28 mouse cellular contexts compared by ENCODE assay signal in the genomic region with DNA sequence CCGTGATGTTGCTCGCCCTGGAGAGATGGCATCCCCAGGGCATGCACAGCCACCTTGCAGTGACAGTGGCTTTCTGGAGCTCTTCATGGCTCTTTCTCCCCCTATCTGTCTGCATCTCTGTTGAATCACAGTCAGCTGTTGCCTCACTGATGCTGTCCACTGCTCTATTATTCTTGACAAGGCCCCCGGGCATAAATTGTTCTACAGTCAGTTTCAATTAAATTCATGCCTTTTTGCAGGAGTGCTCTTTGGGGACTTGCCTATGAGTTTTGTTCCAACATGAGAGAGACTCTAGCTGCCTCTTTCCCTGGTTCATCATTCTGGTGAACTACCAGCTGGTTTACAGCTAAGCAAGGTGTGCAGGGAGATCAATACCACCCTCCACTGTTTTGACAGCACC.
DNase-seq lines count a peak whose midpoint lies in the region; ATAC-seq and TF ChIP-seq lines count a peak whose summit lies in the region.
"Had no signal": no experiment of that assay in that cellular context is flagged by ENCODE, and none has a peak within 500 bp of the region (broad histone marks: within the 10 kb centered on the region; RNA-seq: fewer than 3 reads in every experiment).

No protein-coding gene starts in this region.

- DNase-seq in heart, adult 11 months = peak; percentile 55
- no peak for DNase-seq in heart, adult 2 months
- DNase-seq in brain, embryonic 14.5 days (ENCODE audit: low read depth) = peak; percentile 20
- DNase-seq in retina, postnatal 1 day = peak; percentile 85
- DNase-seq in right cerebral cortex, adult 2 months (ENCODE audit: low spot score in 2 of 2) = no peak
- no peak for DNase-seq in lung, adult 2 months
- DNase-seq: adrenal gland, adult 2 months; adrenal gland, postnatal 14 days; cerebellum, adult 11-12 months; cerebellum, adult 8-10 months; cerebellum, postnatal 10 days; cerebellum, postnatal 36 days; embryo, embryonic 11 days; gastrocnemius, postnatal 10 days; gastrocnemius, postnatal 36 days; heart, postnatal 10 days; heart, postnatal 36 days had no signal

- H3K9me3 ChIP-seq in midbrain, embryonic 16.5 days (replicated peaks; ENCODE audit: control insufficient read depth, low read length, poor library complexity, severe bottlenecking) = no peaks in the 10 kb centered on the region
- no peaks in the 10 kb centered on the region for H3K9me3 ChIP-seq in midbrain, embryonic 13.5 days
- H3K9me3 ChIP-seq: embryonic facial prominence, embryonic 10.5 days; embryonic facial prominence, embryonic 13.5 days; forebrain, embryonic 12.5 days; forebrain, embryonic 15.5 days; heart, embryonic 12.5 days; heart, embryonic 15.5 days; hindbrain, embryonic 10.5 days; hindbrain, embryonic 13.5 days had no signal

- no peak for TF ChIP-seq CTCF in heart, adult 2 months (IDR thresholded peaks at IDR 0.05)
- TF ChIP-seq CTCF in brain, embryonic 14.5 days (IDR thresholded peaks at IDR 0.05; ENCODE audit: borderline replicate concordance, extremely low read depth, insufficient read depth, insufficient read length) = no peak
- no peak for TF ChIP-seq CTCF in lung, adult 2 months (IDR thresholded peaks at IDR 0.05; ENCODE audit: insufficient read depth, low read length)

- intact Hi-C loops in heart, adult 2 months (cut with DNase I) = no loop called here

- H3K27ac ChIP-seq in heart, adult 2 months = no peak overlapping the region
- H3K27ac ChIP-seq in midbrain, embryonic 16.5 days (ENCODE audit: low read length) = no peak overlapping the region
- H3K27ac ChIP-seq in midbrain, embryonic 13.5 days = no peak overlapping the region
- H3K27ac ChIP-seq: embryonic facial prominence, embryonic 10.5 days; embryonic facial prominence, embryonic 13.5 days; forebrain, embryonic 12.5 days; forebrain, embryonic 15.5 days; heart, embryonic 15.5 days; hindbrain, embryonic 10.5 days; hindbrain, embryonic 13.5 days had no signal

- H3K36me3 ChIP-seq in heart, adult 2 months (ENCODE audit: control insufficient read depth, insufficient read depth, low read length) = no peaks in the 10 kb centered on the region
- no peaks in the 10 kb centered on the region for H3K36me3 ChIP-seq in midbrain, embryonic 16.5 days (ENCODE audit: control insufficient read depth, insufficient read depth, low read length)
- H3K36me3 ChIP-seq in midbrain, embryonic 13.5 days = no peaks in the 10 kb centered on the region
- H3K36me3 ChIP-seq: embryonic facial prominence, embryonic 10.5 days; embryonic facial prominence, embryonic 13.5 days; forebrain, embryonic 12.5 days; forebrain, embryonic 15.5 days; heart, embryonic 12.5 days; heart, embryonic 15.5 days; hindbrain, embryonic 10.5 days; hindbrain, embryonic 13.5 days had no signal

- H3K9ac ChIP-seq in heart, adult 2 months (ENCODE audit: low read depth, low read length) = no peak overlapping the region
- H3K9ac ChIP-seq in midbrain, embryonic 16.5 days (ENCODE audit: low read depth, low read length) = no peak overlapping the region
- H3K9ac ChIP-seq in midbrain, embryonic 13.5 days (replicated peaks) = no peak overlapping the region
- H3K9ac ChIP-seq: embryonic facial prominence, embryonic 13.5 days; forebrain, embryonic 12.5 days; forebrain, embryonic 15.5 days; heart, embryonic 12.5 days; heart, embryonic 15.5 days; hindbrain, embryonic 13.5 days had no signal

- 0 out of 2 replicates have a peak, but pooled peaks have one; percentile 45 for ATAC-seq in midbrain, embryonic 16.5 days
- no peak for ATAC-seq in midbrain, embryonic 13.5 days
- ATAC-seq: forebrain, embryonic 15.5 days had no signal

- H3K27me3 ChIP-seq in heart, adult 2 months (ENCODE audit: control insufficient read depth, insufficient read depth, low read length) = no peaks in the 10 kb centered on the region
- no peaks in the 10 kb centered on the region for H3K27me3 ChIP-seq in midbrain, embryonic 16.5 days (ENCODE audit: control insufficient read depth, insufficient read depth, low read depth, low read length)
- H3K27me3 ChIP-seq in midbrain, embryonic 13.5 days = no peaks in the 10 kb centered on the region
- H3K27me3 ChIP-seq: embryonic facial prominence, embryonic 13.5 days; forebrain, embryonic 12.5 days; forebrain, embryonic 15.5 days; heart, embryonic 12.5 days; heart, embryonic 15.5 days; hindbrain, embryonic 13.5 days had no signal

- H3K4me3 ChIP-seq in heart, adult 2 months = no peak overlapping the region
- no peak overlapping the region for H3K4me3 ChIP-seq in midbrain, embryonic 16.5 days (ENCODE audit: low read depth, low read length)
- H3K4me3 ChIP-seq in midbrain, embryonic 13.5 days (replicated peaks) = no peak overlapping the region
- H3K4me3 ChIP-seq in lung, adult 2 months (replicated peaks; ENCODE audit: extremely low read depth, low read depth, low read length) = no peak overlapping the region
- H3K4me3 ChIP-seq: embryonic facial prominence, embryonic 10.5 days; embryonic facial prominence, embryonic 13.5 days; erythroblast, embryonic 14.5 days; forebrain, embryonic 12.5 days; forebrain, embryonic 15.5 days; heart, embryonic 12.5 days; heart, embryonic 15.5 days; hindbrain, embryonic 10.5 days; hindbrain, embryonic 13.5 days had no signal

- no peaks in the 10 kb centered on the region for H3K4me1 ChIP-seq in heart, adult 2 months (ENCODE audit: control insufficient read depth, insufficient read depth, low read length)
- 0 out of 2 replicates have a peak, but pooled peaks cover 2% of the 10 kb centered on the region for H3K4me1 ChIP-seq in midbrain, embryonic 16.5 days (ENCODE audit: control insufficient read depth, insufficient read depth, low read length)
- H3K4me1 ChIP-seq in midbrain, embryonic 13.5 days (replicated peaks) = no peaks in the 10 kb centered on the region
- H3K4me1 ChIP-seq in lung, adult 2 months (ENCODE audit: control insufficient read depth, insufficient read depth, low read length) = no peaks in the 10 kb centered on the region
- H3K4me1 ChIP-seq: embryonic facial prominence, embryonic 13.5 days; forebrain, embryonic 12.5 days; forebrain, embryonic 15.5 days; heart, embryonic 12.5 days; heart, embryonic 15.5 days; hindbrain, embryonic 13.5 days had no signal

- 62% methylated on average over 3 of the region's 3 CpGs for WGBS in heart, adult 2 months
- 50% methylated on average over 3 of the region's 3 CpGs for WGBS in midbrain, embryonic 16.5 days
- WGBS in midbrain, embryonic 13.5 days = 63% methylated on average over 3 of the region's 3 CpGs
- WGBS in lung, adult 2 months = 71% methylated on average over 3 of the region's 3 CpGs

- no peaks in the 10 kb centered on the region for H3K79me2 ChIP-seq in heart, adult 2 months (replicated peaks; ENCODE audit: control insufficient read depth, insufficient read depth, low read length)

- no peak for TF ChIP-seq POLR2A in heart, adult 2 months (IDR thresholded peaks at IDR 0.05; ENCODE audit: insufficient read depth, low read depth, low read length)
- no peak for TF ChIP-seq POLR2A in brain, embryonic 14.5 days (IDR thresholded peaks at IDR 0.05; ENCODE audit: borderline replicate concordance, extremely low read depth, insufficient read depth, insufficient read length, poor library complexity, severe bottlenecking)
- TF ChIP-seq POLR2A in lung, adult 2 months (IDR thresholded peaks at IDR 0.05; ENCODE audit: borderline replicate concordance, extremely low read depth, low read depth, low read length) = no peak

- no peak for TF ChIP-seq EP300 in heart, adult 2 months (IDR thresholded peaks at IDR 0.05; ENCODE audit: insufficient read depth, low read depth, low read length)

- no peak overlapping the region for H3K4me2 ChIP-seq in midbrain, embryonic 16.5 days (ENCODE audit: low read length)
- no peak overlapping the region for H3K4me2 ChIP-seq in midbrain, embryonic 13.5 days (replicated peaks)
- H3K4me2 ChIP-seq: embryonic facial prominence, embryonic 13.5 days; forebrain, embryonic 12.5 days; forebrain, embryonic 15.5 days; heart, embryonic 12.5 days; heart, embryonic 15.5 days; hindbrain, embryonic 13.5 days had no signal

Comparison
In these comparisons a context has a peak if more than half of its experiments do, and no peak if none do; other contexts are left out.
1. DNase-seq: peak in heart, adult 11 months (single experiment), brain, embryonic 14.5 days (single experiment) and retina, postnatal 1 day (single experiment); none in heart, adult 2 months (0 of 2), right cerebral cortex, adult 2 months (0 of 2) and lung, adult 2 months (single experiment).